Mouse (Mus musculus): ENCODE results near the gene Hyal2.

DNA sequence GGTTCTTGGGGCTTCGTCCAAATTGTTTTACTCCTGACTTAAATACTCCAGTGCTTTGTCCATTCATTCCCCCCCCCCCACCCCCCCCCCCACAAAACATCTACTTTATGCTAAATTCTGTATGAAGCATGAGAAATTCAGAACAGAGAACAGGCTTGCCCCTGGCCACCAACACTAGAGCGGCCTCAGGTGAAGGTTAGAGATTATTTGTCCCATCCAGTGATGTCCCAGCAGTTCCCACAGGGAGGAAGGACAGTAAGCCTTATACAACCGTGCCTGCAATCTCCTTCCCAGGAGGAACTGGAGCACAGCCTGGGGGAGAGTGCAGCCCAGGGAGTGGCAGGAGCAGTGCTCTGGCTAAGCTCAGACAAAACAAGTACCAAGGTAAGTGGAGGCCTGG is 10.8 kb downstream of the Hyal2 start, which contains the start of gene Naa80:
- no peak for TF ChIP-seq E2F4 (IDR thresholded peaks at IDR 0.05; ENCODE audit: insufficient read depth)
- no peak for TF ChIP-seq POLR2AphosphoS2 (IDR thresholded peaks at IDR 0.05; ENCODE audit: insufficient read length, low read depth)
- no peak for TF ChIP-seq POLR2A (IDR thresholded peaks at IDR 0.05; ENCODE audit: insufficient read length, low read depth)
- TF ChIP-seq MYOG (IDR thresholded peaks at IDR 0.05; ENCODE audit: control insufficient read depth in 1 of 3, insufficient read depth in 1 of 3, insufficient read length in 2 of 3, low read depth in 2 of 3) = no peak
- no peak for TF ChIP-seq TCF12 (IDR thresholded peaks at IDR 0.05; ENCODE audit: insufficient read depth, poor library complexity, severe bottlenecking)
- no peak for TF ChIP-seq MAX (IDR thresholded peaks at IDR 0.05; ENCODE audit: low read depth)
- no peak for TF ChIP-seq USF1 (IDR thresholded peaks at IDR 0.05; ENCODE audit: low read depth)
- no peak for TF ChIP-seq TCF3 (IDR thresholded peaks at IDR 0.05; ENCODE audit: insufficient read length, low read depth)
- TF ChIP-seq CEBPB (IDR thresholded peaks at IDR 0.05; ENCODE audit: insufficient read depth, poor library complexity, severe bottlenecking) = no peak
- TF ChIP-seq MYOD1 (IDR thresholded peaks at IDR 0.05; ENCODE audit: control insufficient read depth in 1 of 3, insufficient read length in 2 of 3, low read depth in 2 of 3) = no peak
- no peak for TF ChIP-seq SRF (IDR thresholded peaks at IDR 0.05; ENCODE audit: control insufficient read depth, insufficient read length, low read depth)
- TF ChIP-seq REST (IDR thresholded peaks at IDR 0.05; ENCODE audit: insufficient read depth, insufficient read length) = no peak

Measured in myocyte (in vitro differentiated cells).